In the genomic region with DNA sequence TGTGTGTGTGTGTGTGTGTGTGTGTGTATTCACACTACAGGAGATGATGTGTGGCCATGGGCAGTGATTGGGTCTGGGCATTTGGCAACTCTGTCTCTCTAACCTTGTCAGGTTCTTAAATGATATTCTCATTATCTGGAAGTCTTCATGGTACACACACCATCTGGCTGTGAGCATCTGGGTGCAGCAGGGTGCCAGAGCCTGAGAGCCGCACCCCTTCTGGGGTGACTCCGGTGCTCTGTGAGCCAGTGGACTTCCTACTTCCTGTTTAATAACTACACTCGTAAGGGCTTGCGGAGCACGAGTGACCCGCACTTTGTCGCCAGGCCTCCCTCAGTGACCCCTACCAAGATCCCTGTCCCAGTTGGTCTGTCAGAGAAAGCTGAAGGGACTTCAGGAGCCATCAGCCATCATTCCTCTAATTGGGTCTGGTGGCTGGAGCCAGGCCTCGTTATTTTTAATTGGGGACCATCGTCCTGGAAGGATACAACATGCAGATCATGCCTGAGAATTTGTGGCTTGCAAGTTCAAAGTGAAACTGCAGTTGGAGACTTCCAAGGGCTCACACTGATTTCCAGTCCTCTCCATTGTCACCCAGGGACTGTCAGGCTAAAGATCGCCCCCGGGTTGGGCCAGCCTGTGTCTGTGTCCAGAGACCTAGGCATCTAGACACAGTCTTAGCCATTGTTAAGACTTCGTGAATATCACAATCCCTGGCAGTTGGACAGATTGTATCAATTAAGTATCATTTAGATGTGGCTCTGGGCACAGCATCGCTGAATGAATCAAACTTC, we compare ENCODE assay signal across 20 mouse cellular contexts. TPM values are rescaled to one million over a fixed set of nuclear protein-coding genes. Genes with fewer than 3 reads are reported as not detected.
DNase-seq lines count a peak whose midpoint lies in the region; ATAC-seq and TF ChIP-seq lines count a peak whose summit lies in the region.
"Had no signal": no experiment of that assay in that cellular context is flagged by ENCODE, and none has a peak within 500 bp of the region (broad histone marks: within the 10 kb centered on the region; RNA-seq: fewer than 3 reads in every experiment).

No protein-coding gene starts in this region.

- intact Hi-C loops in gastrocnemius, adult 2 months (cut with DNase I) = no loop called here

- H3K4me3 ChIP-seq in hindbrain, embryonic 10.5 days = no peak overlapping the region
- H3K4me3 ChIP-seq in hindbrain, embryonic 13.5 days = no peak overlapping the region
- no peak overlapping the region for H3K4me3 ChIP-seq in midbrain, embryonic 13.5 days (replicated peaks)
- no peak overlapping the region for H3K4me3 ChIP-seq in midbrain, embryonic 10.5 days
- no peak overlapping the region for H3K4me3 ChIP-seq in forebrain, embryonic 16.5 days (replicated peaks; ENCODE audit: low read length)
- H3K4me3 ChIP-seq in gastrocnemius, adult 2 months = no peak overlapping the region
- H3K4me3 ChIP-seq: heart, embryonic 13.5 days; hindbrain, embryonic 12.5 days; liver, embryonic 12.5 days; neural tube, embryonic 15.5 days had no signal

- H3K9ac ChIP-seq in hindbrain, embryonic 13.5 days = no peak overlapping the region
- H3K9ac ChIP-seq in midbrain, embryonic 13.5 days (replicated peaks) = no peak overlapping the region
- no peak overlapping the region for H3K9ac ChIP-seq in forebrain, embryonic 16.5 days (replicated peaks; ENCODE audit: low read depth, low read length)
- H3K9ac ChIP-seq: heart, embryonic 13.5 days; hindbrain, embryonic 12.5 days; liver, embryonic 12.5 days; neural tube, embryonic 15.5 days had no signal

- H3K27me3 ChIP-seq in hindbrain, embryonic 10.5 days (ENCODE audit: insufficient read depth, poor library complexity, severe bottlenecking) = peaks cover 92% of the 10 kb centered on the region
- H3K27me3 ChIP-seq in hindbrain, embryonic 13.5 days = peaks cover 81% of the 10 kb centered on the region
- peaks cover 53% of the 10 kb centered on the region for H3K27me3 ChIP-seq in midbrain, embryonic 13.5 days
- peaks cover 69% of the 10 kb centered on the region for H3K27me3 ChIP-seq in midbrain, embryonic 10.5 days (ENCODE audit: low read depth, poor library complexity, severe bottlenecking)
- 0 out of 2 replicates have a peak, but pooled peaks cover 3% of the 10 kb centered on the region for H3K27me3 ChIP-seq in forebrain, embryonic 16.5 days (replicated peaks; ENCODE audit: control insufficient read depth, insufficient read depth, low read length)

- H3K4me2 ChIP-seq in hindbrain, embryonic 13.5 days = no peak overlapping the region
- H3K4me2 ChIP-seq in midbrain, embryonic 13.5 days (replicated peaks) = no peak overlapping the region
- H3K4me2 ChIP-seq in forebrain, embryonic 16.5 days (ENCODE audit: low read length) = no peak overlapping the region
- H3K4me2 ChIP-seq: heart, embryonic 13.5 days; hindbrain, embryonic 12.5 days; liver, embryonic 12.5 days; neural tube, embryonic 15.5 days had no signal

- peaks cover 13% of the 10 kb centered on the region for H3K4me1 ChIP-seq in hindbrain, embryonic 10.5 days (replicated peaks)
- H3K4me1 ChIP-seq in hindbrain, embryonic 13.5 days (replicated peaks) = peaks cover 25% of the 10 kb centered on the region
- H3K4me1 ChIP-seq in midbrain, embryonic 13.5 days (replicated peaks) = peaks cover 32% of the 10 kb centered on the region
- peaks cover 17% of the 10 kb centered on the region for H3K4me1 ChIP-seq in midbrain, embryonic 10.5 days
- peaks cover 8% of the 10 kb centered on the region for H3K4me1 ChIP-seq in forebrain, embryonic 16.5 days (replicated peaks; ENCODE audit: control insufficient read depth, insufficient read depth, low read length)
- H3K4me1 ChIP-seq: heart, embryonic 13.5 days; liver, embryonic 12.5 days had no signal

- no peak for DNase-seq in hindbrain, embryonic 10.5 days (ENCODE audit: low spot score)
- no peak for DNase-seq in midbrain, embryonic 10.5 days (ENCODE audit: low spot score)
- peak; percentile 96 for DNase-seq in retina, postnatal 1 day
- no peak for DNase-seq in gastrocnemius, adult 2 months
- DNase-seq in embryo, embryonic 9.5 days (ENCODE audit: extremely low spot score) = no peak
- DNase-seq: B cell, adult 2 months; cerebellum, postnatal 36 days; gastrocnemius, postnatal 14 days; kidney, adult 9 months; lung, postnatal 14 days had no signal

- no peaks in the 10 kb centered on the region for H3K36me3 ChIP-seq in hindbrain, embryonic 10.5 days
- no peaks in the 10 kb centered on the region for H3K36me3 ChIP-seq in hindbrain, embryonic 13.5 days
- no peaks in the 10 kb centered on the region for H3K36me3 ChIP-seq in midbrain, embryonic 13.5 days
- H3K36me3 ChIP-seq in midbrain, embryonic 10.5 days = no peaks in the 10 kb centered on the region
- no peaks in the 10 kb centered on the region for H3K36me3 ChIP-seq in forebrain, embryonic 16.5 days (ENCODE audit: control insufficient read depth, insufficient read depth)
- H3K36me3 ChIP-seq: heart, embryonic 13.5 days; hindbrain, embryonic 12.5 days; liver, embryonic 12.5 days; neural tube, embryonic 15.5 days had no signal

- no peaks in the 10 kb centered on the region for H3K9me3 ChIP-seq in hindbrain, embryonic 10.5 days
- H3K9me3 ChIP-seq in hindbrain, embryonic 13.5 days = no peaks in the 10 kb centered on the region
- H3K9me3 ChIP-seq in midbrain, embryonic 13.5 days = no peaks in the 10 kb centered on the region
- no peaks in the 10 kb centered on the region for H3K9me3 ChIP-seq in midbrain, embryonic 10.5 days (replicated peaks)
- H3K9me3 ChIP-seq in forebrain, embryonic 16.5 days (ENCODE audit: control insufficient read depth, low read length) = no peaks in the 10 kb centered on the region
- H3K9me3 ChIP-seq: heart, embryonic 13.5 days; hindbrain, embryonic 12.5 days; liver, embryonic 12.5 days; neural tube, embryonic 15.5 days had no signal

- WGBS in hindbrain, embryonic 10.5 days = 76% methylated on average over 13 of the region's 13 CpGs
- 70% methylated on average over 13 of the region's 13 CpGs for WGBS in hindbrain, embryonic 13.5 days
- 58% methylated on average over 13 of the region's 13 CpGs for WGBS in midbrain, embryonic 13.5 days
- 85% methylated on average over 13 of the region's 13 CpGs for WGBS in midbrain, embryonic 10.5 days
- WGBS in forebrain, embryonic 16.5 days = 16% methylated on average over 13 of the region's 13 CpGs

- no peak for TF ChIP-seq CTCF in gastrocnemius, adult 2 months (IDR thresholded peaks at IDR 0.05)

- no peak for ATAC-seq in hindbrain, embryonic 13.5 days (ENCODE audit: low FRiP score)
- ATAC-seq in midbrain, embryonic 13.5 days = peak; percentile 34; the same call in 1 of the 2 replicates
- peak; percentile 82 for ATAC-seq in forebrain, embryonic 16.5 days
- ATAC-seq: liver, embryonic 12.5 days had no signal

- H3K27ac ChIP-seq in hindbrain, embryonic 10.5 days = peak overlapping the region; percentile 14; the same call in 1 of the 2 replicates
- H3K27ac ChIP-seq in hindbrain, embryonic 13.5 days = no peak overlapping the region
- 0 out of 2 replicates have a peak overlapping the region, but pooled peaks have one; percentile 9 for H3K27ac ChIP-seq in midbrain, embryonic 13.5 days
- H3K27ac ChIP-seq in midbrain, embryonic 10.5 days (replicated peaks) = no peak overlapping the region; the same call in 1 of the 2 replicates
- peak overlapping the region; percentile 54; the same call in 1 of the 2 replicates for H3K27ac ChIP-seq in forebrain, embryonic 16.5 days (ENCODE audit: low read length)
- H3K27ac ChIP-seq in gastrocnemius, adult 2 months = no peak overlapping the region
- H3K27ac ChIP-seq: heart, embryonic 13.5 days; hindbrain, embryonic 12.5 days; liver, embryonic 12.5 days; neural tube, embryonic 15.5 days had no signal

RNA-seq across cellular contexts. Expression of gene Myo1h, which starts 4.2 kb away (rescaled TPM):
- 0.59 and 0.73 TPM in 2 replicates for polyA plus RNA-seq in hindbrain, embryonic 10.5 days (2016; fragmentation: Nextera tagmentation; extraction: Ambion mirVana)
- 0.93 and 1.3 TPM in 2 replicates for polyA plus RNA-seq in hindbrain, embryonic 13.5 days (2015; fragmentation: Nextera tagmentation; extraction: Ambion mirVana)
- polyA plus RNA-seq in midbrain, embryonic 13.5 days (2015; fragmentation: Nextera tagmentation; extraction: Ambion mirVana) = 0.58 and 0.93 TPM in 2 replicates
- 0.57 and 0.75 TPM in 2 replicates for polyA plus RNA-seq in midbrain, embryonic 10.5 days (2016; fragmentation: Nextera tagmentation; extraction: Ambion mirVana)
- polyA plus RNA-seq in forebrain, embryonic 16.5 days (2015; fragmentation: Nextera tagmentation; extraction: Ambion mirVana) = 0.65 and 0.91 TPM in 2 replicates
- total RNA-seq in gastrocnemius, adult 2 months (2021) = under 1 TPM in 1 of 2 experiments, not detected in 1; 0.39 TPM

RNA-seq across cellular contexts. Expression of gene Foxn4, which starts 11.2 kb away (rescaled TPM):
- polyA plus RNA-seq in hindbrain, embryonic 10.5 days (2016; fragmentation: Nextera tagmentation; extraction: Ambion mirVana) = 4.0 and 4.2 TPM in 2 replicates
- polyA plus RNA-seq in hindbrain, embryonic 13.5 days (2015; fragmentation: Nextera tagmentation; extraction: Ambion mirVana) = 1.0 and 2.9 TPM in 2 replicates
- polyA plus RNA-seq in midbrain, embryonic 13.5 days (2015; fragmentation: Nextera tagmentation; extraction: Ambion mirVana) = 3.6 and 4.0 TPM in 2 replicates
- 7.2 and 11.1 TPM in 2 replicates for polyA plus RNA-seq in midbrain, embryonic 10.5 days (2016; fragmentation: Nextera tagmentation; extraction: Ambion mirVana)
- 0.24 and 0.68 TPM in 2 replicates for polyA plus RNA-seq in forebrain, embryonic 16.5 days (2015; fragmentation: Nextera tagmentation; extraction: Ambion mirVana)
- total RNA-seq in gastrocnemius, adult 2 months (2021) = not detected
- total RNA-seq: gastrocnemius, postnatal 14 days; left cerebral cortex, adult 8-10 months; MEL; monocyte, adult 5-6 weeks had no signal
- polyA plus RNA-seq: heart, embryonic 13.5 days; liver, embryonic 12.5 days; neural tube, embryonic 15.5 days had no signal

Comparison
In these comparisons a context has a peak if more than half of its experiments do, and no peak if none do; other contexts are left out.
1. H3K27ac ChIP-seq: peak in hindbrain, embryonic 10.5 days (single experiment), midbrain, embryonic 13.5 days (single experiment) and forebrain, embryonic 16.5 days (single experiment); none in hindbrain, embryonic 13.5 days (single experiment), midbrain, embryonic 10.5 days (single experiment) and gastrocnemius, adult 2 months (single experiment).